Mouse (Mus musculus) MEL (cell line): Measurements from ENCODE around the gene Oip5. TPM values are rescaled to one million over a fixed set of nuclear protein-coding genes. Genes with fewer than 3 reads are reported as not detected.

Source experiments
- DNase-seq: peaks from one replicate; pipeline ENCODE4 v3.0.0; 2011; ENCODE audit warnings: low read depth, low spot score
- H3K27ac ChIP-seq: 2 replicates; pipeline ENCODE4 v1.5.1; 2012; ENCODE audit warnings: low read depth, mild to moderate bottlenecking, control low read depth, low read length, moderate library complexity; ENCODE audit not compliant: control insufficient read depth
- H3K27me3 ChIP-seq, 2 experiments: fragments of 150-350 bp in 1 of 2; sonication (generic) in 1 of 2; 2 replicates each; pipeline ENCODE4 v1.6.1; 2012; ENCODE audit warnings: low read length in 2 of 2, mild to moderate bottlenecking in 2 of 2, improper control_type of control experiment in 1 of 2, moderate library complexity in 1 of 2; ENCODE audit not compliant: insufficient read depth in 2 of 2, control insufficient read depth in 1 of 2
- H3K36me3 ChIP-seq, 2 experiments: 2 replicates each; pipeline ENCODE4 v1.6.1; 2012 to 2014; ENCODE audit warnings: low read length in 2 of 2, improper control_type of control experiment in 1 of 2, inconsistent platforms in 1 of 2, mild to moderate bottlenecking in 1 of 2; ENCODE audit not compliant: insufficient read depth in 2 of 2, control insufficient read depth in 1 of 2
- H3K4me1 ChIP-seq, 2 experiments: fragments of 150-350 bp in 1 of 2; sonication (generic) in 1 of 2; 2 replicates each; pipeline ENCODE4 v1.6.1; 2012; ENCODE audit warnings: low read length in 2 of 2, improper control_type of control experiment in 1 of 2, mild to moderate bottlenecking in 1 of 2; ENCODE audit not compliant: insufficient read depth in 2 of 2, control insufficient read depth in 1 of 2
- H3K4me3 ChIP-seq, 2 experiments: fragments of 150-350 bp in 1 of 2; sonication (generic) in 1 of 2; 2 replicates each; pipeline ENCODE4 v1.5.1; 2012; ENCODE audit warnings: low read depth in 2 of 2, low read length in 2 of 2, mild to moderate bottlenecking in 2 of 2, moderate library complexity in 2 of 2, control low read depth in 1 of 2, improper control_type of control experiment in 1 of 2; ENCODE audit not compliant: control insufficient read depth in 1 of 2, insufficient read depth in 1 of 2
- H3K79me2 ChIP-seq: 2 replicates; pipeline ENCODE4 v1.6.1; 2012; ENCODE audit warnings: mild to moderate bottlenecking, low read length, moderate library complexity; ENCODE audit not compliant: control insufficient read depth, poor library complexity, insufficient read depth
- H3K9ac ChIP-seq: 2 replicates; pipeline ENCODE4 v1.6.1; 2012; ENCODE audit warnings: low read depth, mild to moderate bottlenecking, control low read depth, low read length, moderate library complexity; ENCODE audit not compliant: control insufficient read depth, poor library complexity, severe bottlenecking
- H3K9me3 ChIP-seq: fragments of 150-350 bp; sonication (generic); replicated peaks from 2 replicates; pipeline ENCODE4 v1.6.1; 2012; ENCODE audit warnings: mild to moderate bottlenecking, low read length, improper control_type of control experiment, moderate library complexity; ENCODE audit not compliant: insufficient read depth
- BHLHE40 ChIP-seq: IDR thresholded peaks from 2 replicates; pipeline ENCODE4 v1.6.1; 2012; ENCODE audit warnings: low read depth, mild to moderate bottlenecking, inconsistent platforms, low read length, improper control_type of control experiment, borderline replicate concordance
- CHD1 ChIP-seq: IDR thresholded peaks from 2 replicates; pipeline ENCODE4 v1.6.1; 2012; ENCODE audit warnings: low read depth, mild to moderate bottlenecking, inconsistent platforms, low read length, improper control_type of control experiment
- CHD2 ChIP-seq: IDR thresholded peaks from 2 replicates; pipeline ENCODE4 v1.6.1; 2011; ENCODE audit warnings: low read length, improper control_type of control experiment
- CTCF ChIP-seq, 3 experiments: IDR thresholded peaks in 2 of 3; conservative IDR thresholded peaks in 1 of 3; 2 replicates each; pipeline ENCODE4 v1.5.1; 2011 to 2012; ENCODE audit warnings: low read length in 3 of 3, low read depth in 2 of 3, mild to moderate bottlenecking in 2 of 3, improper control_type of control experiment in 1 of 3, inconsistent platforms in 1 of 3, mixed read lengths in 1 of 3, moderate library complexity in 1 of 3; ENCODE audit not compliant: control insufficient read depth in 1 of 3, insufficient read depth in 1 of 3, poor library complexity in 1 of 3, severe bottlenecking in 1 of 3
- E2F4 ChIP-seq: IDR thresholded peaks from 2 replicates; pipeline ENCODE4 v1.6.1; 2011; ENCODE audit warnings: low read depth, low read length, improper control_type of control experiment, borderline replicate concordance
- ELF1 ChIP-seq: IDR thresholded peaks from 2 replicates; pipeline ENCODE4 v1.6.1; 2014; ENCODE audit warnings: low read depth, mild to moderate bottlenecking, inconsistent platforms, low read length, improper control_type of control experiment, moderate library complexity
- EP300 ChIP-seq, 2 experiments: IDR thresholded peaks; 2 replicates each; pipeline ENCODE4 v1.6.1; 2011; ENCODE audit warnings: improper control_type of control experiment in 2 of 2, low read length in 2 of 2, low read depth in 1 of 2, mild to moderate bottlenecking in 1 of 2
- ETS1 ChIP-seq: IDR thresholded peaks from 2 replicates; pipeline ENCODE4 v1.6.1; 2012; ENCODE audit warnings: low read depth, mild to moderate bottlenecking, inconsistent platforms, low read length, improper control_type of control experiment, moderate library complexity
- GATA1 ChIP-seq: IDR thresholded peaks from 2 replicates; pipeline ENCODE4 v1.6.1; 2011; ENCODE audit warnings: low read depth, low read length, improper control_type of control experiment
- HCFC1 ChIP-seq: IDR thresholded peaks from 2 replicates; pipeline ENCODE4 v1.6.1; 2012; ENCODE audit warnings: low read depth, mild to moderate bottlenecking, inconsistent platforms, low read length, improper control_type of control experiment, moderate library complexity
- JUND ChIP-seq: IDR thresholded peaks from 2 replicates; pipeline ENCODE4 v1.6.1; 2011; ENCODE audit warnings: low read depth, mild to moderate bottlenecking, improper control_type of control experiment, low read length
- KAT2A ChIP-seq: conservative IDR thresholded peaks from 2 replicates; pipeline ENCODE4 v1.6.1; 2012; ENCODE audit warnings: low read depth, low read length, improper control_type of control experiment, inconsistent platforms
- MAX ChIP-seq: IDR thresholded peaks from 2 replicates; pipeline ENCODE4 v1.6.1; 2011; ENCODE audit warnings: low read length, improper control_type of control experiment
- MAZ ChIP-seq: IDR thresholded peaks from 2 replicates; pipeline ENCODE4 v1.6.1; 2012; ENCODE audit warnings: low read depth, mild to moderate bottlenecking, inconsistent platforms, low read length, improper control_type of control experiment
- MXI1 ChIP-seq: IDR thresholded peaks from 2 replicates; pipeline ENCODE4 v1.6.1; 2011; ENCODE audit warnings: mild to moderate bottlenecking, low read depth, low read length, improper control_type of control experiment
- MYC ChIP-seq: IDR thresholded peaks from 2 replicates; pipeline ENCODE4 v1.6.1; 2011; ENCODE audit warnings: low read depth, mild to moderate bottlenecking, low read length, improper control_type of control experiment, moderate library complexity
- POLR2A ChIP-seq, 2 experiments: IDR thresholded peaks; 2 replicates each; pipeline ENCODE4 v1.6.1; 2011 to 2012; ENCODE audit warnings: low read length in 2 of 2, mild to moderate bottlenecking in 2 of 2, control low read depth in 1 of 2, improper control_type of control experiment in 1 of 2, low read depth in 1 of 2, moderate library complexity in 1 of 2; ENCODE audit not compliant: control insufficient read depth in 1 of 2, insufficient read depth in 1 of 2, poor library complexity in 1 of 2
- POLR2AphosphoS2 ChIP-seq: IDR thresholded peaks from 2 replicates; pipeline ENCODE4 v1.6.1; 2011; ENCODE audit warnings: low read length, improper control_type of control experiment
- POLR2AphosphoS5 ChIP-seq: IDR thresholded peaks from 2 replicates; pipeline ENCODE4 v1.6.1; 2012; ENCODE audit warnings: low read depth, borderline replicate concordance, mild to moderate bottlenecking, inconsistent platforms, low read length, moderate library complexity, mixed read lengths
- RAD21 ChIP-seq: IDR thresholded peaks from 2 replicates; pipeline ENCODE4 v1.6.1; 2011; ENCODE audit warnings: mild to moderate bottlenecking, low read depth, low read length, improper control_type of control experiment
- SIN3A ChIP-seq: IDR thresholded peaks from 2 replicates; pipeline ENCODE4 v1.6.1; 2012; ENCODE audit warnings: low read length, improper control_type of control experiment, inconsistent platforms
- SMC3 ChIP-seq: IDR thresholded peaks from 2 replicates; pipeline ENCODE4 v1.6.1; 2011; ENCODE audit warnings: low read depth, low read length, improper control_type of control experiment
- TCF12 ChIP-seq: IDR thresholded peaks from 2 replicates; pipeline ENCODE4 v1.6.1; 2014; ENCODE audit warnings: low read depth, mild to moderate bottlenecking, inconsistent platforms, low read length, improper control_type of control experiment, moderate library complexity
- UBTF ChIP-seq: IDR thresholded peaks from 2 replicates; pipeline ENCODE4 v1.6.1; 2012; ENCODE audit warnings: low read depth, mild to moderate bottlenecking, inconsistent platforms, low read length, improper control_type of control experiment, moderate library complexity, borderline replicate concordance; ENCODE audit not compliant: insufficient read depth
- USF1 ChIP-seq: IDR thresholded peaks from 2 replicates; pipeline ENCODE4 v1.6.1; 2014; ENCODE audit warnings: low read depth, mild to moderate bottlenecking, inconsistent platforms, low read length, improper control_type of control experiment, moderate library complexity
- USF2 ChIP-seq, 2 experiments: IDR thresholded peaks; 2 replicates each; pipeline ENCODE4 v1.6.1; 2011 to 2012; ENCODE audit warnings: improper control_type of control experiment in 2 of 2, low read length in 2 of 2, borderline replicate concordance in 1 of 2, inconsistent platforms in 1 of 2, low read depth in 1 of 2, mild to moderate bottlenecking in 1 of 2; ENCODE audit not compliant: insufficient read depth in 1 of 2
- ZKSCAN1 ChIP-seq: IDR thresholded peaks from 2 replicates; pipeline ENCODE4 v1.6.1; 2012; ENCODE audit warnings: low read depth, mild to moderate bottlenecking, inconsistent platforms, low read length, improper control_type of control experiment, moderate library complexity
- ZMIZ1 ChIP-seq: IDR thresholded peaks from 2 replicates; pipeline ENCODE4 v1.6.1; 2012; ENCODE audit warnings: low read depth, mild to moderate bottlenecking, inconsistent platforms, low read length, improper control_type of control experiment, moderate library complexity
- polyA plus RNA-seq, 2 experiments: library from polyadenylated mRNA; stranded (reverse) in 1 of 2; unstranded in 1 of 2; fragments of >175 nt in 1 of 2; fragments of >200 nt in 1 of 2; gene quantifications; 2 replicates each; pipeline versions ENCODE4 v1.2.1 to v1.2.4; 2012; ENCODE audit warnings: low replicate concordance in 2 of 2, low read depth in 1 of 2; ENCODE audit not compliant: insufficient read length in 2 of 2, insufficient read depth in 1 of 2, missing spikeins in 1 of 2
- total RNA-seq: library from RNA; depleted of rRNA; stranded (reverse); fragments of 300-350 nt; gene quantifications from 2 replicates; pipeline ENCODE4 v1.2.3, GENCODE M21; 2012

The Oip5 gene
- total and polyA plus RNA-seq, 3 experiments: 18.1 to 29.6 TPM; not detected in 1

GRCm38 (mm10) chr2:119641214-119641912, 23.1 kb upstream of the Oip5 start (continued):
- TF ChIP-seq MXI1 (peak; percentile 35), UBTF (no peak)

DNA sequence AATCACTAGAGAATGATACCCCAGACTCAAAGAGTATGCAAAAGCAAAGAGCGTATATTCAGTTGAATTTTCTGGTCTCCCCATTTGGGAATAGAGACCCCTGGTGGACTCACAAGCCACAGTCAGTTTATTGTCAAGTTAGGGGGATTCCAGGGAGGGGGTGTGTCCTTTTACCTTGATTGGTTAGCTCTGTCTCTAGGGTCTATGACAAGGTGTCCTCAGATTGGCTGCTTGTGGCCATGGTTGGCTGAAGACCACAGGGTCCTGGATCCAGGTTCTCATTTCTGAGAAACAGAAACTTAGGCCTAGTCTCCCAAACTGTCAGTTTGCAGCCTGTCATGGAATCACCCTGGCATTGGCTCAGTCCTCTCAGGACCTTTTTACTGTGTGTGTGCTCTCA, 18.5 kb upstream of the Oip5 start:
- TF ChIP-seq ZMIZ1 (no peak), POLR2AphosphoS5 (no peak), ZKSCAN1 (no peak), CHD1 (no peak), EP300 (IDR thresholded peaks at IDR 0.05; ENCODE audit: low read depth in 1 of 2, low read length in 2 of 2) (no peak), CTCF (IDR thresholded peaks at IDR 0.05 in 2 of 3, conservative IDR thresholded peaks at IDR 0.05 in 1 of 3; ENCODE audit: control insufficient read depth in 1 of 3, insufficient read depth in 1 of 3, low read depth in 2 of 3, low read length in 3 of 3, poor library complexity in 1 of 3, severe bottlenecking in 1 of 3) (peak in 1 of 3 experiments; percentile 2; a peak in 1 of 6 replicates)
- DNase-seq: no peak

DNA sequence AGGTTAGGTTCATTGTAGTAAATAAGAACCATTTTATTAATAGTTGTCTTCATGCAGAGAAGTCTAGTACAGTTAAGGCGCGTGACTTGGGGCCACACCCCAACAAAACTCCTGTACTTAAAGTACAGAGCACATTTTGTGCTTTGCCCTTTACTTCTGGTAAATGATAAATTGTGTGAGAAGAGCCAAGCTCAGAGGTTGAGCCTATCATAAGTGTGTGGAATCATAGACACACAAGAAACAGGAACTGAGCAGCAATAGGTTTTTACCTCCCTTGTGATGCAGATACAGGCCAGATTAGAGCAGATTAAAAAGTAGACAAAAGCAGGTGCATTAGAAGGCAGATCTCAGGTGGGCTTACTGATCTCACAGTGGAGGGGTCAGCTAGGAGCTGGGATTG, 3.0 kb upstream of the Oip5 start:
- H3K27me3 ChIP-seq: no peaks in the 10 kb centered on the region
- peaks cover 4 to 16% of the 10 kb centered on the region in 2 experiments for H3K4me1 ChIP-seq
- no peak overlapping the region for H3K27ac ChIP-seq
- H3K9me3 ChIP-seq: no peaks in the 10 kb centered on the region
- H3K4me3 ChIP-seq: 0 out of 4 replicates have a peak overlapping the region, but pooled peaks of 1 of the 2 experiments have one; percentile 28
- peaks cover 12 to 21% of the 10 kb centered on the region in 2 experiments for H3K36me3 ChIP-seq
- H3K79me2 ChIP-seq: peaks cover 18% of the 10 kb centered on the region
- peak; percentile 76 for DNase-seq
- H3K9ac ChIP-seq: no peak overlapping the region
- TF ChIP-seq MAX (0 out of 2 replicates have a peak, but pooled peaks have one; percentile 8), SMC3 (no peak), ETS1 (0 out of 2 replicates have a peak, but pooled peaks have one; percentile 29), ZKSCAN1 (no peak), BHLHE40 (no peak), JUND (no peak), EP300 (IDR thresholded peaks at IDR 0.05; ENCODE audit: low read depth in 1 of 2, low read length in 2 of 2) (peak; percentile 56 to 71), KAT2A (0 out of 2 replicates have a peak, but pooled peaks have one; percentile 25), MAZ (no peak), ELF1 (peak; percentile 32; the same call in 1 of the 2 replicates), POLR2A (IDR thresholded peaks at IDR 0.05; ENCODE audit: control insufficient read depth in 1 of 2, insufficient read depth in 1 of 2, low read depth in 1 of 2, low read length in 2 of 2, poor library complexity in 1 of 2) (no peak), GATA1 (peak; percentile 81), RAD21 (no peak), MYC (peak; percentile 66; the same call in 1 of the 2 replicates), CHD2 (no peak), MXI1 (peak; percentile 79), USF2 (IDR thresholded peaks at IDR 0.05; ENCODE audit: borderline replicate concordance in 1 of 2, insufficient read depth in 1 of 2, low read depth in 1 of 2, low read length in 2 of 2) (0 out of 4 replicates have a peak, but pooled peaks of 1 of the 2 experiments have one; percentile 24), SIN3A (peak; percentile 76), POLR2AphosphoS2 (no peak), HCFC1 (no peak), USF1 (peak; percentile 58), TCF12 (0 out of 2 replicates have a peak, but pooled peaks have one; percentile 23), E2F4 (no peak)

More for the DNA sequence above, 18.5 kb upstream of the Oip5 start:
- Histone ChIP-seq H3K9me3 (no peaks in the 10 kb centered on the region), H3K36me3 (peaks cover 17 to 19% of the 10 kb centered on the region in 2 experiments), H3K9ac (no peak overlapping the region), H3K4me3 (no peak overlapping the region), H3K79me2 (no peaks in the 10 kb centered on the region), H3K27ac (no peak overlapping the region), H3K4me1 (peaks cover 9 to 14% of the 10 kb centered on the region in 2 experiments), H3K27me3 (no peaks in the 10 kb centered on the region)
